Mouse (Mus musculus): Measurements from ENCODE around the gene Lrrc18. TPM values are rescaled to one million over a fixed set of nuclear protein-coding genes. Genes with fewer than 3 reads are reported as not detected.

The Lrrc18 gene
- polyA plus RNA-seq (2012), result not detected in 2 replicates

DNA sequence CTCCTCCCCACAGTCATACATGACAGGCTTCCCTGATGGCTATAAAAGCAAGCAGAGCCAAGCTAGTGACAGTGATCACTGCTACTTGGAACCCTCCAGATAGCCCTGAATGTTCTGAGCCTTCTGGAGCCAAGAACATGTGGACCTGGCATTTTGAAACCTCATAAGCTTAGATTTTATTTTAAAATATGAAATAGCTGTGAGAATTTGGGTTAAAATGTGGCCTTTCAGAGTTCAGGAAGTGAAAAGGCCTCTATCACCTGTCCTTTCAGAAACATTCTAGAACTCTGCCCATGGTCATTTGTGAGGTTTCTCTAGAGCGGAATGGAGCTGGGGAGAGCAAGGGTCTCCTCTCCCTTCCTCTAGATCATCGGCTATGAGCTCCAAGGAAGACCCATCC lies at the start of gene Lrrc18:
Gene Lrrc18 (plus strand): TSS at position 301 of the 400 bp plus-strand sequence.
- Histone ChIP-seq H3K4me3 (replicated peaks) (no peak within 1 kb of the TSS), H3K9me3 (ENCODE audit: control insufficient read depth, low read length) (no peaks in the 10 kb centered on the region), H3K27me3 (ENCODE audit: control insufficient read depth) (no peaks in the 10 kb centered on the region), H3K36me3 (ENCODE audit: control insufficient read depth) (no peaks in the 10 kb centered on the region), H3K4me1 (ENCODE audit: control insufficient read depth) (no peaks in the 10 kb centered on the region)
- no peak for TF ChIP-seq TAL1 (IDR thresholded peaks at IDR 0.05; ENCODE audit: low read length)
- TF ChIP-seq GATA1 (IDR thresholded peaks at IDR 0.05; ENCODE audit: low read length), result no peak

DNA sequence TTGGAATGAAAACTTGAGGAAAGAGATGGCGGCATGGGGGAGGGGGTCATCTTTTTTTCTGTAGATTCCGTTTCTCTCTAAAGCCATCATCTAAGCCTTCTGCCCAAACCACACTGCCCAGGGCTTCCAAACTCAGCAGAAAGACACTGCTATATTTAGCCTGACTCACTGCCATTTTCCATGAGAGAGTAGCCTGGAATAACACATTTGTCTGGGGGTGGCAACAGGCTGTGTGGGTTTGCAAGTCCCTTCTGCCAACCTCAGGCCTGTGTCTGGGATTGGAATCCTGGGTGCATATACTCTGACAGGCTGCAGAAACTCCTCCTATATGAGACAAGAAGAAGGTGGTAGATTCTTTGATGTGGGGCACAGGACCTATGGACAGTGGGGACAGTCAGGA lies 43.7 kb upstream of the Lrrc18 start:
- Histone ChIP-seq H3K4me1 (ENCODE audit: control insufficient read depth) (no peaks in the 10 kb centered on the region), H3K9me3 (ENCODE audit: control insufficient read depth, low read length) (no peaks in the 10 kb centered on the region), H3K4me3 (replicated peaks) (no peak overlapping the region), H3K27me3 (ENCODE audit: control insufficient read depth) (no peaks in the 10 kb centered on the region), H3K36me3 (ENCODE audit: control insufficient read depth) (no peaks in the 10 kb centered on the region)
- no peak for TF ChIP-seq TAL1 (IDR thresholded peaks at IDR 0.05; ENCODE audit: low read length)
- no peak for TF ChIP-seq GATA1 (IDR thresholded peaks at IDR 0.05; ENCODE audit: low read length)

DNA sequence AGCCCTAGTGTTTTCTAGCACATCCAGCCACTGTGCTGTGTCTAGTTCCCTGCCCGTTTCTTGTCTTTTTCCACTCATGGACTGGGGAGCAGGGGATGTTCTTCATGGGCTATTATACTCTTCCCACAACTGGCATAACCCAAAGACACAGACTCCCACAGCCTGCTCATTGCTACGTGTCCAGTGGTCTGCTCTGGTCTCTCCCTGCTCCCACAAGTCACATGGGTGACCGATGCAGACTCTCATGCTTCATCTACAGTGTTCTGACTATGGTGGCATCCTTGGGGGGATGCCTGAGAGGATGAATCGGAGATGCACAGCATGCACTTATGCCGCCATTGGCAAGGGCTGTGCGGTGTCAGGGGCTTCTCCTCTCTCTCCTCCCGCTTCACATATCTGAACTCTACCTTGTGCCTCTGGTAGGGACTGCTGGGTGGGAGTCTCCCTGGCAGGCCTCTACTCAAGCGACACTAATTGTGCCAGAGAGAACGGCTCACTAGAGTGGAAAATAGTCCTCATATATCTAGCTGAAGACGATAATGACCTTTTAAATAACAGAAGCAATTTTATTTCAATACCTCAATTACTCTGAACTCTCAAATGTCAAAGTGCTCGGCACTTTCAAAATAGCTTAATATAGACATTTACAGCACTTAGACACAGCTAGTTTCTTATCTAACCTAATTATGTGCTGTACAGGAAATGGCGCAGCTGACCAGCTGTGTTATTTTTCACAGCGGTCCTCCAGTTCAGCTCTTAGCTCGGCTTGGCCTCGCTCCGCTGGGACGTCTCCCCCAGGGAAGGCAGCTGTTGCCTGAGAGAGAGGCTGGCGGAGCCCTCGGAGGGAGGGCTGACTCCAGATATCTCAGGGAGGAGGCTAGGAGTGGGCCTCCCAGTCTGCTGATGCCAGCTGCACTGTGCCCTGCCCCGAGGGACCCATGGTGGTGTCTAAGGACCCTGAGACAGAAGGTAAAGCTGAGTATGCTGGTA lies 40.6 kb upstream of the Lrrc18 start:
- no peaks in the 10 kb centered on the region for H3K36me3 ChIP-seq (ENCODE audit: control insufficient read depth)
- no peak overlapping the region for H3K4me3 ChIP-seq (replicated peaks)
- H3K9me3 ChIP-seq (ENCODE audit: control insufficient read depth, low read length), result no peaks in the 10 kb centered on the region
- TF ChIP-seq TAL1 (IDR thresholded peaks at IDR 0.05; ENCODE audit: low read length) (no peak), GATA1 (IDR thresholded peaks at IDR 0.05; ENCODE audit: low read length) (no peak)
- no peaks in the 10 kb centered on the region for H3K27me3 ChIP-seq (ENCODE audit: control insufficient read depth)
- H3K4me1 ChIP-seq (ENCODE audit: control insufficient read depth), result no peaks in the 10 kb centered on the region

DNA sequence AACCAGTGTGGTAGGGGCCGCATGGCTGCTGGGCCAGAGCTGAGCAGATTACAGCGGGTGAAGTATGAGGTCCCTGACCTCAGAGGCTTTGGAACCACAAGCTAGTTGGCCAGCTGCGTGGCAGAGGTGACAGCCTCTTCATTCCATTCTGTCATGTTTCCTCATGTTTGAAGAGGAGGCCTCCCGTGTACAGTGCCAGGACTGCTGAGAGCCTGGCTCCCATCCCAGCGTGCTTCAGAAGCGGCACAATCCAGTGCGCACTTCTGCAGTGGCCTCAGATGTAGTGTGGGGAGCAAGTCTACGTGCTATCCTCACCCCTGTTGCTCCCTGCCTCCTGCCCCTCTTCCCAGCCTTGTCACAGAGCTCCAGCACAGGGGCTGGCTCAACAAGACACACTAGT lies 34.7 kb upstream of the Lrrc18 start:
- Histone ChIP-seq H3K9me3 (ENCODE audit: control insufficient read depth, low read length) (no peaks in the 10 kb centered on the region), H3K27me3 (ENCODE audit: control insufficient read depth) (no peaks in the 10 kb centered on the region), H3K4me1 (ENCODE audit: control insufficient read depth) (no peaks in the 10 kb centered on the region), H3K36me3 (ENCODE audit: control insufficient read depth) (no peaks in the 10 kb centered on the region), H3K4me3 (replicated peaks) (no peak overlapping the region)
- no peak for TF ChIP-seq TAL1 (IDR thresholded peaks at IDR 0.05; ENCODE audit: low read length)
- TF ChIP-seq GATA1 (IDR thresholded peaks at IDR 0.05; ENCODE audit: low read length), result no peak

DNA sequence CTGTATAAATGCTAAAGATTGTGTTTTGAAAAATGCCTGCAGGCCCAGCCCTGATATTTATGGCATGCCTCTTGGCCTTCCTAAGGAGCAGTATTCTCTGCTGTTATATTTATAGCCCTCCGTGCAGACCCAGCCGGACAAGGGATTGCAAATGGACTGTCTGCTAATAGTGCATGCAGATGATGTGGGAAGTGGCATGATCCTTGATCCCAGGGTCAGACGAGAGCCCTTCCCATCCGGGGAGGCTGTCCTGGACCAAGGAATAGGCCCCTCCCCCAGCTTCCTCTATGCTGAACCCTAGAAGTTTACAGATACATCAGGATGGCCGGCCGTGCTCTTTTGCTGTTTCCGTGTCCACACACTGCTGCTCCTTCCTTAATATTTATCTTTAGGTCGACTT lies 32.5 kb upstream of the Lrrc18 start:
- Histone ChIP-seq H3K9me3 (ENCODE audit: control insufficient read depth, low read length) (no peaks in the 10 kb centered on the region), H3K4me3 (replicated peaks) (no peak overlapping the region), H3K27me3 (ENCODE audit: control insufficient read depth) (no peaks in the 10 kb centered on the region), H3K36me3 (ENCODE audit: control insufficient read depth) (no peaks in the 10 kb centered on the region), H3K4me1 (ENCODE audit: control insufficient read depth) (no peaks in the 10 kb centered on the region)
- TF ChIP-seq GATA1 (IDR thresholded peaks at IDR 0.05; ENCODE audit: low read length) (no peak), TAL1 (IDR thresholded peaks at IDR 0.05; ENCODE audit: low read length) (no peak)

DNA sequence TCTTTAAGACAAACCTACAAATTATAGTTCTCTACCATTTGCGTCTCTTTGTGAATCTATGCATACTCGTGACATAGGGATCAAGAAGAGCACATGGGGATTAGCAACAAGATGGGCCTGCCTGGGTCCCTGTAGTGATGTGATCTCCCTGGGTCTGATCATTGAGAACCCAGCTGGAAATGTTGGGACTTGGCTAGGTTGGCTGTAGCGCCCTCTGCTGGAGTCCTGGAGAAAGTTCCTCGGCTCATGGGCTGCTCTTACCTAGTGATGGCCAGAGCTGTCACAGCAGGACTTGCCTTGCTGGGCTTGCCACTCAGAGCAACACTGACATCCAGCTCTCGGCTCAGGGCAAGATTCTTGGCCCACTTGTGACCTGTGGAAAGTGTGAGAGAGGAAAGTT lies 30.7 kb upstream of the Lrrc18 start:
- no peak for TF ChIP-seq TAL1 (IDR thresholded peaks at IDR 0.05; ENCODE audit: low read length)
- TF ChIP-seq GATA1 (IDR thresholded peaks at IDR 0.05; ENCODE audit: low read length), result no peak
- H3K4me1 ChIP-seq (ENCODE audit: control insufficient read depth), result no peaks in the 10 kb centered on the region
- no peak overlapping the region for H3K4me3 ChIP-seq (replicated peaks)
- no peaks in the 10 kb centered on the region for H3K9me3 ChIP-seq (ENCODE audit: control insufficient read depth, low read length)
- no peaks in the 10 kb centered on the region for H3K27me3 ChIP-seq (ENCODE audit: control insufficient read depth)
- no peaks in the 10 kb centered on the region for H3K36me3 ChIP-seq (ENCODE audit: control insufficient read depth)

DNA sequence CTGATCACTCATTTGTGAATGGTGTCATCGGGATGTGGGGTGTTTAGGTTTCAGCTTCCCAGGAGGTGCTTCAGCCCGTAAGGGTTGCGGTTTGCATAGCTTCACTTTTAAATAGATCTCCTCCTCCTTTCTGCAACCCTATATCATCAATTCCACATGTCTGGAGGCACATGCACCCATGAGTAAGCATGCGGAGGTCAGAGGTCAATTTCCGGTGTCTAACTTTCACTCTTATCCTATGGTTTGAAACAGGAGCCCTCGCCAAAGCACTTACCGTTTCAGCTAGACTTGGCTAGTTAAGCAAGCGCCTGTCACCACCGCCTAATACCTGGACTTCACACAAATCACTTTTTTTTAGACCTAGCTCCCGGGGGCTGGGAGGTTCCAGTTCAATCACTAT lies 26.4 kb upstream of the Lrrc18 start:
- TF ChIP-seq TAL1 (IDR thresholded peaks at IDR 0.05; ENCODE audit: low read length) (no peak), GATA1 (IDR thresholded peaks at IDR 0.05; ENCODE audit: low read length) (no peak)
- Histone ChIP-seq H3K4me3 (replicated peaks) (no peak overlapping the region), H3K9me3 (ENCODE audit: control insufficient read depth, low read length) (no peaks in the 10 kb centered on the region), H3K4me1 (ENCODE audit: control insufficient read depth) (no peaks in the 10 kb centered on the region), H3K27me3 (ENCODE audit: control insufficient read depth) (no peaks in the 10 kb centered on the region), H3K36me3 (ENCODE audit: control insufficient read depth) (no peaks in the 10 kb centered on the region)

DNA sequence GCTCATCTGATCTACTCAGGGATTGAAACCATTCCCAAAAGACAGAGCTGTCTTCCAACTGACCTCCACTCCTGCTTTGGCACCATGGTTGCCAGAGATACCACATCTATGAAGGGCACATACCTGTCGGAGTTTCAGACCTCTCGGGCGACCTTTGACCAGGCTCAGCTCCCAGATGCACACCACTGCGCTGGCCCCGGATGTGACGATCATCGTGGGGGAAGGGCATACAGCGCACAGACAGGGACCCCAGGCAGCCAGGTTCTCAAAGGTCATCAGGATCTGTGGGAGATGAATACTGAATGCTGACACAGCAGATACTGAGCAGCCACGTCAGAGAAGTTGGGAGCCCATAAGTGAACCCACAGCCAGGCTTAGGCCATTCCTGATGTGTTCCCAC lies 20.5 kb upstream of the Lrrc18 start:
- TF ChIP-seq TAL1 (IDR thresholded peaks at IDR 0.05; ENCODE audit: low read length) (no peak), GATA1 (IDR thresholded peaks at IDR 0.05; ENCODE audit: low read length) (no peak)
- Histone ChIP-seq H3K36me3 (ENCODE audit: control insufficient read depth) (no peaks in the 10 kb centered on the region), H3K27me3 (ENCODE audit: control insufficient read depth) (no peaks in the 10 kb centered on the region), H3K4me1 (ENCODE audit: control insufficient read depth) (no peaks in the 10 kb centered on the region), H3K9me3 (ENCODE audit: control insufficient read depth, low read length) (no peaks in the 10 kb centered on the region), H3K4me3 (replicated peaks) (no peak overlapping the region)

DNA sequence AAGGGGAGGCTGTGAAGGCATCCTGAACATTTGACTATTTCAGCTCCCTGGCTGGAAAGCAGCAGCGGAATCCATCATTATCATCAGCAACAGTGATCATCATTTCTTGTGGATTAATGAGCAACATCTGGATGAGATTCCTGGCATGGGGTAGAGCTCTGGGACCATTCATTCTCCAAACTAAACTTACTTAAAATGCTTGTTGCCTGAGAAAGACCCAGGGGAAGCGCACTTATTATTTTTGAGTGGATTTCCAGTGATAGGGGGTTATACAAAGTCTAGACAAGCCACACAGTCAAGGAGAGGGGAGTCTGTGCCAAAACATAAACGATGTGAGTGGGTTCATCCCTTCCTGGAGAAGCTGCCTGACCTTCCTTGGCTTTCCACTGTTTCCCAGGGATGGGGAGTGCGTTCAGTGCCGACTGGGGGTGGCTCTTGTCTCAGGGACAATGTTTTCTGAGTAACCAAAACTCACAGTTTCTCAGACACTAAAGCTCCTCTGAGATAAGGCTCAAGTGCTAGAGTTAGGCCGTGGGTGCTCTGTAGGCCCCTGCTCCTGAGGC lies 6.9 kb upstream of the Lrrc18 start:
- Histone ChIP-seq H3K36me3 (ENCODE audit: control insufficient read depth) (no peaks in the 10 kb centered on the region), H3K27me3 (ENCODE audit: control insufficient read depth) (no peaks in the 10 kb centered on the region), H3K9me3 (ENCODE audit: control insufficient read depth, low read length) (no peaks in the 10 kb centered on the region), H3K4me1 (ENCODE audit: control insufficient read depth) (no peaks in the 10 kb centered on the region), H3K4me3 (replicated peaks) (no peak overlapping the region)
- no peak for TF ChIP-seq GATA1 (IDR thresholded peaks at IDR 0.05; ENCODE audit: low read length)
